Mouse (Mus musculus) spleen, adult 2 months (tissue): Measurements from ENCODE around the gene Spata21. TPM values are rescaled to one million over a fixed set of nuclear protein-coding genes. Genes with fewer than 3 reads are reported as not detected.

Experiments used
- DNase-seq, 2 experiments: peaks; one replicate each; pipeline versions ENCODE4 v3.0.0 to v3.0.0-alpha.2; 2012 to 2021; ENCODE audit warnings: low spot score in 2 of 2, low read depth in 1 of 2
- H3K27ac ChIP-seq: fragments of 200-500 bp; 2 replicates; pipeline ENCODE4 v1.5.1; 2012; ENCODE audit warnings: low read length, inconsistent platforms; ENCODE audit not compliant: insufficient read depth
- H3K27me3 ChIP-seq: fragments of 200-500 bp; 2 replicates; pipeline ENCODE4 v1.6.1; 2012; ENCODE audit warnings: mild to moderate bottlenecking, moderate library complexity, low read length, inconsistent platforms; ENCODE audit not compliant: control insufficient read depth, insufficient read depth
- H3K36me3 ChIP-seq: fragments of 200-500 bp; 2 replicates; pipeline ENCODE4 v1.6.1; 2012; ENCODE audit warnings: mild to moderate bottlenecking, low read length, inconsistent platforms; ENCODE audit not compliant: control insufficient read depth, insufficient read depth
- H3K4me1 ChIP-seq: fragments of 200-500 bp; 2 replicates; pipeline ENCODE4 v1.6.1; 2011; ENCODE audit warnings: inconsistent platforms; ENCODE audit not compliant: control insufficient read depth, insufficient read depth, insufficient read length
- H3K4me3 ChIP-seq: fragments of 200-500 bp; 2 replicates; pipeline ENCODE4 v1.5.1; 2011; ENCODE audit warnings: mild to moderate bottlenecking, inconsistent platforms; ENCODE audit not compliant: insufficient read depth, insufficient read length; ENCODE audit errors: extremely low read depth
- CTCF ChIP-seq: fragments of 200-500 bp; IDR thresholded peaks from 2 replicates; pipeline ENCODE4 v1.5.1; 2011; ENCODE audit warnings: mild to moderate bottlenecking, inconsistent platforms; ENCODE audit not compliant: insufficient read depth, insufficient read length, insufficient replicate concordance; ENCODE audit errors: extremely low read depth
- POLR2A ChIP-seq: fragments of 200-500 bp; IDR thresholded peaks from 2 replicates; pipeline ENCODE4 v1.6.1; 2011; ENCODE audit warnings: low read depth, low read length, inconsistent platforms
- WGBS: fragments of 180-500 bp; shearing (Covaris S2); methylation state at CpG from one replicate; pipeline ENCODE4 v1.1.7; 2018; 5-methylcytosine and 5-hydroxymethylcytosine counted together
- polyA plus RNA-seq: library from polyadenylated mRNA; depleted of rRNA; stranded (reverse); fragments of >200 nt; gene quantifications from 2 replicates; pipeline ENCODE4 v1.2.3, GENCODE M21; 2012

Spata21 gene
- polyA plus RNA-seq, 1 experiment, result not detected

DNA sequence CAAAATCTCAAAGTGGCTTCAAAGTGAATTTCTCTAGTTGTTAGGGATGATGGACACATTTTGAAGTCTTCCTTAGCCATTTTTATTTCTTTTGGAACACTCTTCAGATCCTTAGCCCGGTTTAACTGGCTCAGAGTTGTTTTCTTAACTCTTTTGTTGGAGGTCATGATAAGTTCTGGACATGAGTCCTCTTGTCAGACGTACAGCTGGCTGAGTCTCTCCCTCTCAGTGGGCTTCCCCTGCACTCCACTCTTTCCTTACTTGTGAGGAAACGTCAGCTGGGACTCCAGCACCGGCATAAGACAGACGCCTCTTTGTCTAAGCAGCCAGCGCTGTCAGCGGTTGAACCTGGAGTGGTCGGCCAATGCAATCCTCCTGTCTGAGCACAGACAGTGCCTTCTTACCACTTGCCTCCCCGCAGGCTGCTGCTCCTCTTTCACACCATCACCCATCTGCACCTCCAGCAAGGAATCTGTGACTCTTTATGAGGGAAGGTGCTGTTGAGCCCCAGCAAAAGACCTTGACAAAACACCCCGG is 20.1 kb downstream of the Spata21 start:
- Histone ChIP-seq H3K36me3 (peaks cover 4% of the 10 kb centered on the region), H3K4me3 (no peak overlapping the region), H3K27me3 (no peaks in the 10 kb centered on the region), H3K27ac (no peak overlapping the region), H3K4me1 (no peaks in the 10 kb centered on the region)
- 70% methylated on average over 10 of the region's 10 CpGs for WGBS
- no peak for DNase-seq
- no peak for TF ChIP-seq POLR2A
- no peak for TF ChIP-seq CTCF

GRCm38 (mm10) chr4:141113831-141114230 is 25.7 kb downstream of the Spata21 start:
- peaks cover 44% of the 10 kb centered on the region for H3K36me3 ChIP-seq
- H3K4me3 ChIP-seq, result no peak overlapping the region
- no peaks in the 10 kb centered on the region for H3K4me1 ChIP-seq
- WGBS, result 79% methylated on average over 7 of the region's 7 CpGs
- DNase-seq, result no peak
- H3K27ac ChIP-seq, result no peak overlapping the region
- H3K27me3 ChIP-seq, result no peaks in the 10 kb centered on the region
- TF ChIP-seq POLR2A, result no peak
- TF ChIP-seq CTCF, result no peak

GRCm38 (mm10) chr4:141114521-141114981 is 26.4 kb downstream of the Spata21 start:
- Histone ChIP-seq H3K4me3 (no peak overlapping the region), H3K27me3 (no peaks in the 10 kb centered on the region), H3K4me1 (no peaks in the 10 kb centered on the region), H3K27ac (no peak overlapping the region), H3K36me3 (peaks cover 44% of the 10 kb centered on the region)
- TF ChIP-seq POLR2A, result no peak
- no peak for TF ChIP-seq CTCF
- no peak for DNase-seq
- WGBS, result 96% methylated on average over 6 of the region's 6 CpGs

GRCm38 (mm10) chr4:141115398-141115797 is 27.3 kb downstream of the Spata21 start:
- H3K36me3 ChIP-seq, result peaks cover 44% of the 10 kb centered on the region
- no peak overlapping the region for H3K27ac ChIP-seq

DNA sequence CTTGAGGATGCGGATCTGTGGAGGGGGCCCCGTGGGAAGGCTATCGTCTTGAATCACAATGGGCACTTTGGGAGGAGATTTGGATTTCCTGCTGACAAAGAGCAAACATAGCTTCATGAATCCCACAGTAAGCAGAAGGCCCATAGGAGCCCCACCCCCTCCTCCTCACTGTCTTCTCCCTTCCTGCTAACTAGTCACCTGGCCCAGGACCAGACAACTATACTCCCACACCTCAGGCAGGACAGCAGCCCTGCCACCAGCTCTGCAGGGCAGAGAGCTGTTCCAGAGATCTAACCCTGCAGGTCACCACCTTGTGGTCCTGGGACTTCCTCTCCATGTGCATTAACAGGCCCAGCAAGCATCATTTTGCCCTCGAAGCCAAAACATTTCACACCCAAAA is 30.6 kb downstream of the Spata21 start:
- no peak for DNase-seq
- Histone ChIP-seq H3K27ac (no peak overlapping the region), H3K4me3 (no peak overlapping the region), H3K27me3 (no peaks in the 10 kb centered on the region), H3K36me3 (peaks cover 38% of the 10 kb centered on the region), H3K4me1 (no peaks in the 10 kb centered on the region; the same call in 1 of the 2 replicates)
- no peak for TF ChIP-seq CTCF
- no peak for TF ChIP-seq POLR2A
- 70% methylated on average over 4 of the region's 4 CpGs for WGBS

More at GRCm38 (mm10) chr4:141115398-141115797, 27.3 kb downstream of the Spata21 start:
- TF ChIP-seq POLR2A (no peak), CTCF (no peak)
- no peak for DNase-seq
- H3K4me3 ChIP-seq, result no peak overlapping the region
- 96% methylated on average over 8 of the region's 8 CpGs for WGBS
- H3K27me3 ChIP-seq, result no peaks in the 10 kb centered on the region
- no peaks in the 10 kb centered on the region for H3K4me1 ChIP-seq

DNA sequence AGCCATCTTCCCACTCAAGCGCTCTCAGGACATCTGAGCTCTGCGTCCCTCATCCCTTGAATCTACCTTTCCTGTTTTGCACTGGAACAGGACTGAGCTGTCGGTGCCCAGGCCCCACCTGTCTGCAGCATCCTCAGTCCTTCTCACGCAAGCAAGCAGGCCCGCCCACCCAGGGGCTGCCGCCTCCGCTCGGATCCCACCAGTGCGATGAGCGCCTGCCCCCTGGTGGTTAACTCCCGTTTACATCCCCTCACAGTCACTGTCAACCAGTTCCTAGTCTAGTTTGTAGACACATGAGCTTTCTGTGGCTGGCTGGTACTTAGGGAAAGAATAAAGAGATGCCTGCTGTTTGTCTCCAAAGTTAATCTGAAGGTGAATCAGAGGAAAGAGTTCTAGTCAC is 32.6 kb downstream of the Spata21 start:
- Histone ChIP-seq H3K27me3 (no peaks in the 10 kb centered on the region), H3K4me3 (no peak overlapping the region), H3K36me3 (peaks cover 20% of the 10 kb centered on the region), H3K27ac (no peak overlapping the region), H3K4me1 (no peaks in the 10 kb centered on the region; the same call in 1 of the 2 replicates)
- TF ChIP-seq CTCF, result peak; percentile 48; the same call in 1 of the 2 replicates
- TF ChIP-seq POLR2A, result no peak
- WGBS, result 49% methylated on average over 11 of the region's 11 CpGs
- peak in 1 of 2 experiments; percentile 26 for DNase-seq

DNA sequence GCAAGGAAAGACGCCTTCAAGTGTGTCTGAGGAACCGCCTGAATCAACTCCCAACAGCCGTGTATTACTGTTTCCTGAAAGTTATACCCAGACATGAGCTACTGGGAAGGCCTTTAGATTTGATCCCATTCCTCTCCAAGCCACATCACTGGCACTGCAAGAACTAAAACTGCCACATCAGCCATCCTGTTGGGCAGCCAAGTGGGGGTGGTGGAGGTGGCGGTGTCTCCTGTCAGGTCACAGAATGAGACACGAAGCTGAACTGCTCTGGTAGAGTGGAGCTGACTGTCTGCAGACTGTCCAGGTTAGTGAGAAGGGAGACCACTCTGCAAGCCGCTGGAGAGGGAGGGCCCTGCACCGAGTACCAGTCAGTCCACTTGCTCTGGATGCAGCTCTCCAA is 34.5 kb downstream of the Spata21 start:
- Histone ChIP-seq H3K4me1 (no peaks in the 10 kb centered on the region; the same call in 1 of the 2 replicates), H3K27me3 (no peaks in the 10 kb centered on the region), H3K36me3 (peaks cover 7% of the 10 kb centered on the region), H3K27ac (no peak overlapping the region), H3K4me3 (no peak overlapping the region)
- TF ChIP-seq POLR2A, result no peak
- WGBS, result 89% methylated on average over 7 of the region's 7 CpGs
- no peak for DNase-seq

- H3K4me3 ChIP-seq, result no peak overlapping the region
- no peak overlapping the region for H3K27ac ChIP-seq
- no peak for TF ChIP-seq CTCF
- no peak for TF ChIP-seq POLR2A
- WGBS, result 74% methylated on average over 1 of the region's 1 CpGs
- H3K4me1 ChIP-seq, result no peaks in the 10 kb centered on the region; the same call in 1 of the 2 replicates
- H3K36me3 ChIP-seq, result peaks cover 5% of the 10 kb centered on the region
- no peaks in the 10 kb centered on the region for H3K27me3 ChIP-seq
- no peak for DNase-seq
These were observed 34.9 kb downstream of the Spata21 start for GRCm38 (mm10) chr4:141123065-141123464.
